In the genomic region with DNA sequence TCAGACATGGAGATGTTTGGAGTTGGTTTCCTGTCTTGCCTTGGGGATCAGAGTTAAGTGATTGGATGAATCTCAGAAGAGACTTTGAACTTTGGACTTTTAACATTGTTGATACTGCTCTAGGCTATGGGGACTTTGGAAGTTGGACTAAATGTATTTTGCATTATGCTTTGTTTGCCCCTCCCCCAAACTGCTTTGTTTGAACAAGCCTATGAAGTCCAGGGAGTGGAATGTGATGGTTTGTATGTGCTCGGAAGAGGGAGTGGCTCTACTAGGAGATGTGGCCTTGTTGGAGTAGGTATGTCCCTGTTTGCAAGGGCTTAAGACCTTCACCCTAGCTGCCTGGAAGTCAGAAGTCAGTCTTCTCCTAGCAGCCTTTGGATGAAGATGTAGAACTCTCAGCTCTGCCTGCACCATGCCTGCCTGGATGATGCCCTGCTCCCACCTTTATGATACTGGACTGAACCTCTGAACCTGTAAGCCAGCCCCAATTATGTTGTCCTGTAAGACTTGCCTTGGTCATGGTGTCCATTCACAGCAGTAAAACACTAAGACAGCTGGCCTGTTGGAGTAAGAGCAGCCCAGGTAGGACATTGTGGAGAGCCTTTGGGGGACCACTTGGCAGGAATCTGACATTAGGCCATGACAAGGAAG, we compare ENCODE assay signal across 21 mouse cellular contexts. TPM values are rescaled to one million over a fixed set of nuclear protein-coding genes. Genes with fewer than 3 reads are reported as not detected.
DNase-seq lines count a peak whose midpoint lies in the region; ATAC-seq and TF ChIP-seq lines count a peak whose summit lies in the region.
"Had no signal": no experiment of that assay in that cellular context is flagged by ENCODE, and none has a peak within 500 bp of the region (broad histone marks: within the 10 kb centered on the region; RNA-seq: fewer than 3 reads in every experiment).

No protein-coding gene starts in this region.

- TF ChIP-seq POLR2A in small intestine, adult 2 months (IDR thresholded peaks at IDR 0.05; ENCODE audit: low read depth, low read length) = no peak

- WGBS in liver, embryonic 12.5 days (ENCODE audit: insufficient replicate concordance) = 72% methylated on average over 1 of the region's 1 CpGs
- WGBS in liver, embryonic 11.5 days = 63% methylated on average over 1 of the region's 1 CpGs
- 13% methylated on average over 1 of the region's 1 CpGs for WGBS in intestine, embryonic 16.5 days
- WGBS in small intestine, adult 2 months = 25% methylated on average over 1 of the region's 1 CpGs

- no peak for DNase-seq in liver, embryonic 11.5 days (ENCODE audit: low spot score)
- DNase-seq in ZHBTc4 (ENCODE audit: low read depth, low spot score) = peak; percentile 81
- no peak for DNase-seq in cerebellum, postnatal 4 days (ENCODE audit: low spot score in 2 of 2)
- DNase-seq in gastrocnemius, adult 8-10 months (ENCODE audit: low spot score in 2 of 2) = no peak
- no peak for DNase-seq in gastrocnemius, postnatal 25 days
- DNase-seq: adrenal gland, adult 2 months; cerebellum, postnatal 14 days; gastrocnemius, postnatal 36 days; heart, postnatal 36 days; kidney, postnatal 4 days; layer of hippocampus, postnatal 36 days; left cerebral cortex, postnatal 4 days; thymus, adult 18-20 months had no signal

- no peaks in the 10 kb centered on the region; the same call in 1 of the 2 replicates for H3K27me3 ChIP-seq in liver, embryonic 12.5 days (replicated peaks)
- H3K27me3 ChIP-seq in liver, embryonic 11.5 days (replicated peaks; ENCODE audit: control insufficient read depth, insufficient read depth, low read length) = no peaks in the 10 kb centered on the region
- H3K27me3 ChIP-seq in intestine, embryonic 16.5 days (replicated peaks; ENCODE audit: control insufficient read depth, insufficient read depth, low read length) = no peaks in the 10 kb centered on the region
- H3K27me3 ChIP-seq in small intestine, adult 2 months (ENCODE audit: control insufficient read depth, insufficient read depth, low read length) = no peaks in the 10 kb centered on the region
- H3K27me3 ChIP-seq: forebrain, embryonic 13.5 days; heart, embryonic 13.5 days; lung, embryonic 15.5 days; megakaryocyte, embryonic 14.5 days had no signal

- no peak for TF ChIP-seq CTCF in small intestine, adult 2 months (IDR thresholded peaks at IDR 0.05; ENCODE audit: extremely low read depth, insufficient read length, insufficient replicate concordance, low read depth, low read length)

- no peak overlapping the region for H3K4me2 ChIP-seq in liver, embryonic 12.5 days
- H3K4me2 ChIP-seq in liver, embryonic 11.5 days = no peak overlapping the region
- no peak overlapping the region for H3K4me2 ChIP-seq in intestine, embryonic 16.5 days (ENCODE audit: low read depth, low read length)
- H3K4me2 ChIP-seq: forebrain, embryonic 13.5 days; heart, embryonic 13.5 days; lung, embryonic 15.5 days had no signal

- H3K9me3 ChIP-seq in liver, embryonic 12.5 days (replicated peaks) = no peaks in the 10 kb centered on the region; the same call in 1 of the 2 replicates
- H3K9me3 ChIP-seq in liver, embryonic 11.5 days (ENCODE audit: control insufficient read depth, low read length) = 0 out of 2 replicates have a peak, but pooled peaks cover 2% of the 10 kb centered on the region
- H3K9me3 ChIP-seq in intestine, embryonic 16.5 days (ENCODE audit: control insufficient read depth, low read length) = no peaks in the 10 kb centered on the region
- H3K9me3 ChIP-seq: forebrain, embryonic 13.5 days; heart, embryonic 13.5 days; lung, embryonic 15.5 days had no signal

- no peak overlapping the region for H3K4me3 ChIP-seq in liver, embryonic 12.5 days
- no peak overlapping the region for H3K4me3 ChIP-seq in liver, embryonic 11.5 days (ENCODE audit: low read depth, low read length)
- H3K4me3 ChIP-seq in intestine, embryonic 16.5 days (ENCODE audit: low read length) = no peak overlapping the region
- peak overlapping the region; percentile 32; the same call in 1 of the 2 replicates for H3K4me3 ChIP-seq in small intestine, adult 2 months (ENCODE audit: low read depth, low read length)
- H3K4me3 ChIP-seq: forebrain, embryonic 13.5 days; heart, embryonic 13.5 days; lung, embryonic 15.5 days; megakaryocyte, embryonic 14.5 days had no signal

- ATAC-seq in liver, embryonic 12.5 days = no peak
- no peak for ATAC-seq in liver, embryonic 11.5 days (replicated peaks; ENCODE audit: low FRiP score)
- peak; percentile 80 for ATAC-seq in intestine, embryonic 16.5 days
- ATAC-seq: forebrain, embryonic 13.5 days had no signal

- H3K9ac ChIP-seq in liver, embryonic 12.5 days = no peak overlapping the region
- H3K9ac ChIP-seq in liver, embryonic 11.5 days (ENCODE audit: low read depth, low read length) = no peak overlapping the region
- H3K9ac ChIP-seq in intestine, embryonic 16.5 days (ENCODE audit: low read depth, low read length) = no peak overlapping the region
- H3K9ac ChIP-seq: forebrain, embryonic 13.5 days; heart, embryonic 13.5 days; lung, embryonic 15.5 days had no signal

- H3K36me3 ChIP-seq in liver, embryonic 12.5 days = no peaks in the 10 kb centered on the region
- no peaks in the 10 kb centered on the region for H3K36me3 ChIP-seq in liver, embryonic 11.5 days (ENCODE audit: control insufficient read depth, insufficient read depth, low read length)
- H3K36me3 ChIP-seq in intestine, embryonic 16.5 days (ENCODE audit: control insufficient read depth, insufficient read depth, low read length) = no peaks in the 10 kb centered on the region
- no peaks in the 10 kb centered on the region for H3K36me3 ChIP-seq in small intestine, adult 2 months (ENCODE audit: control insufficient read depth, insufficient read depth, low read length)
- H3K36me3 ChIP-seq: G1E; heart, embryonic 13.5 days; lung, embryonic 15.5 days had no signal

- 0 out of 2 replicates have a peak overlapping the region, but pooled peaks have one; percentile 21 for H3K27ac ChIP-seq in liver, embryonic 12.5 days
- no peak overlapping the region for H3K27ac ChIP-seq in liver, embryonic 11.5 days (ENCODE audit: low read depth, low read length)
- peak overlapping the region; percentile 78 for H3K27ac ChIP-seq in intestine, embryonic 16.5 days (ENCODE audit: low read length)
- peak overlapping the region; percentile 97 for H3K27ac ChIP-seq in small intestine, adult 2 months (ENCODE audit: insufficient read depth, low read depth, low read length)
- H3K27ac ChIP-seq: forebrain, embryonic 13.5 days; heart, embryonic 13.5 days; lung, embryonic 15.5 days had no signal

- H3K4me1 ChIP-seq in liver, embryonic 12.5 days = peaks cover 2% of the 10 kb centered on the region
- H3K4me1 ChIP-seq in liver, embryonic 11.5 days (replicated peaks; ENCODE audit: control insufficient read depth, insufficient read depth, low read length) = no peaks in the 10 kb centered on the region
- no peaks in the 10 kb centered on the region; the same call in none of the 2 replicates for H3K4me1 ChIP-seq in intestine, embryonic 16.5 days (ENCODE audit: control insufficient read depth, insufficient read depth, low read length)
- peaks cover 12% of the 10 kb centered on the region; the same call in 1 of the 2 replicates for H3K4me1 ChIP-seq in small intestine, adult 2 months (ENCODE audit: control insufficient read depth, insufficient read depth, insufficient read length, low read length)

RNA-seq across cellular contexts. Expression of a gene that starts 5.9 kb away (rescaled TPM):
- 62.0 and 63.5 TPM in 2 replicates for polyA plus RNA-seq in liver, embryonic 12.5 days (2016; fragmentation: Nextera tagmentation; extraction: Ambion mirVana)
- 92.4 and 104 TPM in 2 replicates for polyA plus RNA-seq in liver, embryonic 11.5 days (2014; fragmentation: Nextera tagmentation; extraction: Ambion mirVana)
- 73.1 and 77.0 TPM in 2 replicates for polyA plus RNA-seq in intestine, embryonic 16.5 days (2015; fragmentation: Nextera tagmentation; extraction: Ambion mirVana)
- 38.2 and 65.3 TPM in 2 replicates for polyA plus RNA-seq in small intestine, adult 2 months (2012; rRNA removed)
- total RNA-seq in gastrocnemius, adult 8-10 months (2022) = 1 to 10 TPM; 5.5 to 7.2 (median 6.5) TPM
- total RNA-seq in gastrocnemius, postnatal 25 days (2021) = 10 to 100 TPM; 11.1 to 11.2 TPM

RNA-seq across cellular contexts. Expression of a gene that starts 5.9 kb away (rescaled TPM):
- 18.1 and 18.9 TPM in 2 replicates for polyA plus RNA-seq in liver, embryonic 12.5 days (2016; fragmentation: Nextera tagmentation; extraction: Ambion mirVana)
- 19.4 and 30.1 TPM in 2 replicates for polyA plus RNA-seq in liver, embryonic 11.5 days (2014; fragmentation: Nextera tagmentation; extraction: Ambion mirVana)
- 29.4 and 30.1 TPM in 2 replicates for polyA plus RNA-seq in intestine, embryonic 16.5 days (2015; fragmentation: Nextera tagmentation; extraction: Ambion mirVana)
- 10.0 and 19.1 TPM in 2 replicates for polyA plus RNA-seq in small intestine, adult 2 months (2012; rRNA removed)
- 10 to 100 TPM in 3 of 4 experiments, 1 to 10 TPM in 1; 8.7 to 14.3 (median 11.8) TPM for total RNA-seq in gastrocnemius, adult 8-10 months (2022)
- total RNA-seq in gastrocnemius, postnatal 25 days (2021) = 1 to 10 TPM; 8.9 to 9.4 TPM

RNA-seq across cellular contexts. Expression of a gene that starts 21.8 kb away (rescaled TPM):
- polyA plus RNA-seq in liver, embryonic 12.5 days (2016; fragmentation: Nextera tagmentation; extraction: Ambion mirVana) = 40.3 and 43.6 TPM in 2 replicates
- polyA plus RNA-seq in liver, embryonic 11.5 days (2014; fragmentation: Nextera tagmentation; extraction: Ambion mirVana) = 46.2 and 49.8 TPM in 2 replicates
- 61.4 and 65.8 TPM in 2 replicates for polyA plus RNA-seq in intestine, embryonic 16.5 days (2015; fragmentation: Nextera tagmentation; extraction: Ambion mirVana)
- polyA plus RNA-seq in small intestine, adult 2 months (2012; rRNA removed) = 24.8 and 41.9 TPM in 2 replicates
- 10 to 100 TPM; 18.0 to 27.4 (median 22.5) TPM for total RNA-seq in gastrocnemius, adult 8-10 months (2022)
- total RNA-seq in gastrocnemius, postnatal 25 days (2021) = 10 to 100 TPM; 26.3 to 27.1 TPM

RNA-seq across cellular contexts. Expression of a gene that starts 21.9 kb away (rescaled TPM):
- polyA plus RNA-seq in liver, embryonic 12.5 days (2016; fragmentation: Nextera tagmentation; extraction: Ambion mirVana) = not detected in 2 replicates
- 0.05 TPM in 1 of 2 replicates, not detected in the other for polyA plus RNA-seq in liver, embryonic 11.5 days (2014; fragmentation: Nextera tagmentation; extraction: Ambion mirVana)
- 0.06 TPM in 1 of 2 replicates, not detected in the other for polyA plus RNA-seq in intestine, embryonic 16.5 days (2015; fragmentation: Nextera tagmentation; extraction: Ambion mirVana)
- polyA plus RNA-seq in small intestine, adult 2 months (2012; rRNA removed) = 0.09 and 0.11 TPM in 2 replicates
- total RNA-seq in gastrocnemius, adult 8-10 months (2022) = not detected
- not detected for total RNA-seq in gastrocnemius, postnatal 25 days (2021)
- total RNA-seq: gastrocnemius, postnatal 36 days; heart, postnatal 36 days had no signal
- polyA plus RNA-seq: G1E had no signal

RNA-seq across cellular contexts. Expression of a gene that starts 23.6 kb away (rescaled TPM):
- polyA plus RNA-seq in liver, embryonic 12.5 days (2016; fragmentation: Nextera tagmentation; extraction: Ambion mirVana) = 30.7 and 32.6 TPM in 2 replicates
- 49.9 and 54.0 TPM in 2 replicates for polyA plus RNA-seq in liver, embryonic 11.5 days (2014; fragmentation: Nextera tagmentation; extraction: Ambion mirVana)
- 47.3 and 49.4 TPM in 2 replicates for polyA plus RNA-seq in intestine, embryonic 16.5 days (2015; fragmentation: Nextera tagmentation; extraction: Ambion mirVana)
- 27.1 and 33.5 TPM in 2 replicates for polyA plus RNA-seq in small intestine, adult 2 months (2012; rRNA removed)
- 10 to 100 TPM; 32.2 to 39.3 (median 33.5) TPM for total RNA-seq in gastrocnemius, adult 8-10 months (2022)
- total RNA-seq in gastrocnemius, postnatal 25 days (2021) = 10 to 100 TPM; 27.9 to 31.1 TPM
